Mouse (Mus musculus) intestine, postnatal 0 days (tissue): ENCODE data around the gene Ppbp. TPM values are rescaled to one million over a fixed set of nuclear protein-coding genes. Genes with fewer than 3 reads are reported as not detected.

Experiments
- ATAC-seq: fragments of 200-750 bp; cut with Nextera tagmentation; 2 replicates; pipeline ENCODE4 v1.8.0; 2017; ENCODE audit warnings: mild to moderate bottlenecking, moderate TSS enrichment, moderate library complexity
- H3K27ac ChIP-seq: fragments of 300-500 bp; sonication (generic); 2 replicates; pipeline ENCODE4 v1.5.1; 2014; ENCODE audit warnings: mild to moderate bottlenecking, low read depth, low read length, moderate library complexity
- H3K27me3 ChIP-seq: fragments of 300-500 bp; sonication (generic); replicated peaks from 2 replicates; pipeline ENCODE4 v1.6.1; 2014; ENCODE audit warnings: low read length, mixed read lengths; ENCODE audit not compliant: control insufficient read depth, insufficient read depth
- H3K36me3 ChIP-seq: fragments of 300-500 bp; sonication (generic); 2 replicates; pipeline ENCODE4 v1.6.1; 2014; ENCODE audit warnings: mild to moderate bottlenecking, moderate library complexity; ENCODE audit not compliant: control insufficient read depth, insufficient read depth
- H3K4me1 ChIP-seq: fragments of 300-500 bp; sonication (generic); replicated peaks from 2 replicates; pipeline ENCODE4 v1.6.1; 2014; ENCODE audit warnings: antibody characterized with exemption, low read length, mixed read lengths; ENCODE audit not compliant: control insufficient read depth, insufficient read depth
- H3K4me2 ChIP-seq: fragments of 300-500 bp; sonication (generic); replicated peaks from 2 replicates; pipeline ENCODE4 v1.6.1; 2014; ENCODE audit warnings: low read depth, mild to moderate bottlenecking, moderate library complexity
- H3K4me3 ChIP-seq: fragments of 300-500 bp; sonication (generic); 2 replicates; pipeline ENCODE4 v1.5.1; 2014; ENCODE audit warnings: low read depth, low read length
- H3K9ac ChIP-seq: fragments of 300-500 bp; sonication (generic); 2 replicates; pipeline ENCODE4 v1.6.1; 2014; ENCODE audit warnings: mild to moderate bottlenecking, low read depth, low read length
- H3K9me3 ChIP-seq: fragments of 300-500 bp; sonication (generic); 2 replicates; pipeline ENCODE4 v1.6.1; 2016; ENCODE audit warnings: mixed run types; ENCODE audit not compliant: control insufficient read depth
- CTCF ChIP-seq: sonication (generic); IDR thresholded peaks from 2 replicates; pipeline ENCODE4 v1.5.1; 2016; ENCODE audit warnings: low read depth, mild to moderate bottlenecking, control low read depth, antibody characterized with exemption, moderate library complexity
- WGBS: fragments of 180-500 bp; shearing (Covaris S2); extraction: QIAGEN DNeasy Blood & Tissue Kit; methylation state at CpG from one replicate; pipeline ENCODE4 v1.1.7; 2014; 5-methylcytosine and 5-hydroxymethylcytosine counted together
- polyA plus RNA-seq: library from polyadenylated mRNA; unstranded; fragments of >200 nt; fragmentation: Nextera tagmentation; extraction: Ambion mirVana; gene quantifications from 2 replicates; pipeline ENCODE4 v1.2.1, GENCODE M21; 2015

Gene Ppbp
- polyA plus RNA-seq, 1 experiment from 2014 or later: 0.56 TPM

DNA sequence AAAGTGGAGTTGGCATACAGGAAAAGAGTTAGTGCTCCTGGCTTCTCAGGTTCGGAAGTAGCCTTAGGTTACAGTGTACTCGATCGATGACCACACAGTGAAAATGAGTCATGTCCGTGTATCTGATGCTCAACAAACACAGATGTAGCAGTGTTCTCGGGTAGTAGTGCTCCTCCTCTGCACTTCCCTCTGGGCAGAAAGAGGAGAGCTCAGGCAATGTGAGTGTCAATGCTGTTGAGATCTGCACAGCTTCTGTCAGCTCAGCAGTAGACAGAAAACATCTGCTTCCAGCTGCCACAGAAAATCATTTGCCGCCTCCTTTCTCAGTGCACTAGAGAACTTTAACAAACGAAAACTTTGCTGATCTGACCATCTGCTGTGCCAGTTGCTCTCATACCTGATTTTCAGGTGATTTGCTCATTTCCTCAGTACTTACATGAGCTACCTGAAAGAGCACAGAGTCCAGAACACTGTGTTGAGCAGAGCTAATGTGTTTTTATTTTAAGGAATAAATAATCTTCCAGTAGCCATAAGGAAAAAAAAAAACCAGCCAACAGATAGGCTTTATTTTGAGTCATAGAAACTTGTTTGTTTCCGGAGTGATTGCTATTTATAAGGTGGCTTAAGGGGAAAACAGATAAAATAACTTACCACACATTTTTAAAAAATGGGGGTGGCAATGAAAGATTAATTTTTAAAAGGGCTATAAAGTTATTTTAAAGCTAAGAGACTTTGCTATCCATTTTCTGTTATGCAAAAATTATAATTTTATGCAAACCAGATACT lies 2.3 kb upstream of the Ppbp start:
- Histone ChIP-seq H3K4me1 (no peaks in the 10 kb centered on the region), H3K36me3 (no peaks in the 10 kb centered on the region), H3K4me2 (no peak overlapping the region), H3K27ac (no peak overlapping the region), H3K27me3 (no peaks in the 10 kb centered on the region), H3K9me3 (no peaks in the 10 kb centered on the region), H3K9ac (no peak overlapping the region), H3K4me3 (no peak overlapping the region)
- ATAC-seq: no peak
- WGBS: 59% methylated on average over 8 of the region's 8 CpGs
- TF ChIP-seq CTCF: no peak

DNA sequence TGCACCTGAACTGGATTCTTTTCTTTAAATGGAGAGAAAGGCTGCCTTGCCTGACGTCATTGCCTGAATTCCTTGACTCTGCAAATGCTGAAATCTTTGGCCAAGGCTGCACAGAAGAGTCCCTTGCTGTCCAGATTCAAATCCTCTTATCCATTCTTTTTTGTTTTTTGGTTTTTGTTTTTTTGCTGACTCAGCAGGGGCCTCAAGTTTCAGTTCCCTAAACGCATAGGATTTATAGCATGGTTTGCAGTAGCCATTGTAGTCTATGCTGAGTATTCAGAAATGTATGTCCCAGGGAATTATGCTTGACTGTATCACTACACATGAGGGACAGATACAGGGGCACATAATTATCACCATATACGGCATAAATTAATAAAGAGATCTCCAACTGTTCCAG lies 3.1 kb downstream of the Ppbp start:
- H3K27ac ChIP-seq: no peak overlapping the region
- no peak for ATAC-seq
- WGBS: 78% methylated on average over 3 of the region's 3 CpGs

DNA sequence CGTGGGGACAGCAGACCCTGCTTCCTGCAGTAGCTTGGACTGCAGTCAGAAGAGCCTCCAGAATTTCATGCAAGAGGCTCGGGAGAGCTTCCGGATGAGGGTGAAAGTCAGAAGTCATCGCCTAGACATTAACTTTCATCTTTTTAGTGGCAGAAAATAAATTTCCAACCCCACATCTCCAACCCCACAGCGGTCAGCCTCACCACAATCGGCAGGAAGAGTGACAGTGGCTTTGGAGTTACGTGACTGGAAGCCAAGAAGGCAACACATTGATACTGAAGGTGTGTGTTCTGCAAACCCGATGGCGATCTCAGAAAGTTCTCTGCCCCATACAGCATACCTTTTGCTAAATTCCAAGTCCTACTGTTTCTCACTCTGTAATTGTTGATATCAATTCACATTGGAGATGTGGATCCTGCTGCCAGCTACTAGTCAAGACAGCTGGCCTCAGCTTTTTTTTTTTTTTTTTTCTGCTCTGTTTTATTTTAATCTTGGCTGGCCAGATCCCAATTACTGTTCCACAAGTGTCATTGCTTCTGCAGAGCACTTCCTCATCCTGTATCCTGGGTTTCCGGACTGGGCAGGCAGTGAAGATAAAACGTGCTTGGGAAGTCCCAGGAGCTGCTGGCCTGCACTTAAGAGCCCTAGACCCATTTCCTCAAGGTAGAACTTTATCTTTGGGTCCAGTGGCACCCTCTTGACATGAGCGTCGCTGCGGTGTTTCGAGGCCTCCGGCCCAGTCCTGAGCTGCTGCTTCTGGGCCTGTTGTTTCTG lies 3.7 kb downstream of the Ppbp start, which contains the start of gene Pf4:
Gene Pf4 (plus strand): TSS at position 556 of the 774 bp plus-strand sequence.
- Histone ChIP-seq H3K36me3 (no peaks in the 10 kb centered on the region), H3K4me3 (no peak within 1 kb of the TSS), H3K4me2 (no peak within 1 kb of the TSS), H3K4me1 (no peaks in the 10 kb centered on the region), H3K27ac (no peak within 1 kb of the TSS), H3K9ac (no peak within 1 kb of the TSS), H3K27me3 (no peaks in the 10 kb centered on the region), H3K9me3 (no peaks in the 10 kb centered on the region)
- 69% methylated on average over 16 of the region's 16 CpGs for WGBS
- no peak for TF ChIP-seq CTCF
- no peak for ATAC-seq

More for the DNA sequence above, 3.1 kb downstream of the Ppbp start:
- H3K4me2 ChIP-seq: no peak overlapping the region
- no peak overlapping the region for H3K4me3 ChIP-seq
- no peak for TF ChIP-seq CTCF
- no peaks in the 10 kb centered on the region for H3K27me3 ChIP-seq
- H3K9me3 ChIP-seq: no peaks in the 10 kb centered on the region
- no peaks in the 10 kb centered on the region for H3K4me1 ChIP-seq
- H3K36me3 ChIP-seq: no peaks in the 10 kb centered on the region
- no peak overlapping the region for H3K9ac ChIP-seq

DNA sequence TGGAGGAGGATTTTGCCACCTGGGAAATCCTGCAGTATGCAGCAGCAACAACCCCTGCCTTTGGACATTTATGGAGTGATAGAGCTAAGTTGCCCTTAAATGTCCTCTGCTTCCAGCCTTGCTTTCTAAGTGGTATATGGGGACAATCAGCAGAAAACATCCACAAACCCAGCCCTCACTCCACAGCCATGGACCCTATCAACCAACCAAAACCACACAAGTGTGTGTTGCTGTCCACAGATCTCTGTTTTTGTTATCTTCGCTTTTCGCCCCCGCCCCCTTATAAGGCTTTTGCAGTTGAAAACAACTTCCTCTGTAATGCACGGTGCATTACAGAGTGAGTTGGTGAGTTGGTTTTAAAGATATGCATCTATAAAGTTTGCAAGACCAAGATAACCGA lies 7.2 kb downstream of the Ppbp start:
- Histone ChIP-seq H3K27ac (no peak overlapping the region), H3K36me3 (no peaks in the 10 kb centered on the region), H3K4me3 (no peak overlapping the region), H3K27me3 (no peaks in the 10 kb centered on the region), H3K9ac (no peak overlapping the region), H3K9me3 (no peaks in the 10 kb centered on the region), H3K4me2 (no peak overlapping the region), H3K4me1 (no peaks in the 10 kb centered on the region)
- no peak for TF ChIP-seq CTCF
- no peak for ATAC-seq
- WGBS: 83% methylated on average over 5 of the region's 5 CpGs

DNA sequence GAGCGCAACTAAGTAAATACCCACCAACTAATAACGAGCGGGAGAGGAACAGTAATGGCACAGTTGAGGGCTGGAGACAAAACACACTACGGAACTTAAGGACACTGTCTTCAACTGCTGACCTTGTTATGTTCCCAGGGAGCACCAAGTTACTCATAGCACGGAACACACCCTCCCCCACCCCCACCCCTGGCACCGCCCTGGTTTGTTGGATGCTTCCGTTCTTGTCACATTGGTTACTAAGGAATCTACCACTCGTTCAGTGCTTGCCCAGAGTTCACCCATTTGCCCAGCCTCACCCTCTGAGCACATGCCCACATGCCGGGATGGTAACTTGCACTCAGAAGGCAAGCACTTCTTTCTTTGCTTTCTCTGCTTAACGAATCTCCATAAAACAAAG lies 9.3 kb downstream of the Ppbp start:
- H3K9ac ChIP-seq: no peak overlapping the region
- no peaks in the 10 kb centered on the region for H3K36me3 ChIP-seq
- 78% methylated on average over 10 of the region's 10 CpGs for WGBS
- no peak overlapping the region for H3K27ac ChIP-seq
- no peak overlapping the region for H3K4me3 ChIP-seq
- no peak for ATAC-seq
- no peaks in the 10 kb centered on the region for H3K4me1 ChIP-seq
- no peak for TF ChIP-seq CTCF
- H3K4me2 ChIP-seq: no peak overlapping the region
- H3K27me3 ChIP-seq: no peaks in the 10 kb centered on the region
- no peaks in the 10 kb centered on the region for H3K9me3 ChIP-seq

DNA sequence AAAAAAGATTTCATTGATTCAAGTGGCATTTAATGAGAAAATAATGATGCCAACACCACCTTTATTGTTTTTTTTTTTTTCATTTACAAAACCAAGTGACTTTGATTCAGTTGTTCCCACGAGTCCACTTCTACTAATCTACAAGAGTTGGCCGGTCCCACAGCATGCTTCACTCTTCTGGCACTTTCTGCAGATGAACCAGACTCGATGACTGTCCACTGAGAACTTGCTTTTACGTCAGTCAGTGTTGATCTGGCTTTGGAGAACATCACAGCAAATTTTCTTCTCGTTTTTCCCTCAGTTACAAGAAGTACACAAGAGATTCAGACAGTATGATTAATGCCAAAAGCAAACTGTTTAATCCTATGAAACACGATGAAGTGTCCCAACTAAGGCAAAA lies 10.5 kb downstream of the Ppbp start:
- no peaks in the 10 kb centered on the region for H3K36me3 ChIP-seq
- no peak overlapping the region for H3K4me3 ChIP-seq
- no peak overlapping the region for H3K9ac ChIP-seq
- no peak overlapping the region for H3K27ac ChIP-seq
- ATAC-seq: no peak
- TF ChIP-seq CTCF: no peak
- no peaks in the 10 kb centered on the region for H3K4me1 ChIP-seq
- no peaks in the 10 kb centered on the region for H3K9me3 ChIP-seq
- H3K4me2 ChIP-seq: no peak overlapping the region
- WGBS: 76% methylated on average over 6 of the region's 6 CpGs
- no peaks in the 10 kb centered on the region for H3K27me3 ChIP-seq
